Mouse (Mus musculus): ENCODE measurements around the gene Hnrnpu. TPM values are rescaled to one million over a fixed set of nuclear protein-coding genes. Genes with fewer than 3 reads are reported as not detected.
"Not testable (repeated sequence)": the region's sequence is repeated elsewhere in the genome, so short reads cannot be mapped to it uniquely, and the experiment has no call there.

Hnrnpu gene
- polyA plus RNA-seq, 1 experiment from 2014 or later: 842 TPM

DNA sequence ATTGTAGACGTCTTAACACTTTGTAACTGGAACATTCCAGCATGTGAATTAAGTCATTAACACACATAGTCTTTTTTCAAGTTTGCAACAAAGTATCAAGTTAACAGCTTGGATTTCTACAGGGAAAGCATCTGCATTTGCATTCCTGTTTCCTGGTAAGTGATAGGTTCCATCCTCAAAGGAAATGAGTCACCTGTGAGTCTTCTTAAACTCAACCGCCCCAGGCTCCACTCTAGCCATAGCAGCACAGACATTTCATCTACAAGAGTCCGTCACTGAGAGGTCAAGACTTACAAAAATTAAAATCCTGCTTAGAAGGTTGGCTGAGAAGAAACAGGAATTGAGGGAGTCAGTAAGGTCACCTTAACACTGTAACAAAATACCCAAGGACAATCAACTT lies 45.9 kb downstream of the Hnrnpu start:
- ATAC-seq (ENCODE audit: insufficient number of reproducible peaks, low FRiP score, low TSS enrichment, low read depth) (no peak), DNase-seq (ENCODE audit: low spot score) (no peak)
- Histone ChIP-seq H3K36me3 (ENCODE audit: control insufficient read depth, insufficient read depth, low read length) (no peaks in the 10 kb centered on the region), H3K4me3 (ENCODE audit: low read depth, low read length) (no peak overlapping the region), H3K27ac (replicated peaks; ENCODE audit: low read depth, low read length) (no peak overlapping the region), H3K9me3 (ENCODE audit: control insufficient read depth, low read length) (no peaks in the 10 kb centered on the region), H3K9ac (ENCODE audit: low read length) (no peak overlapping the region), H3K27me3 (ENCODE audit: control insufficient read depth, insufficient read depth, low read length) (no peaks in the 10 kb centered on the region), H3K4me2 (ENCODE audit: low read depth, severe bottlenecking) (no peak overlapping the region), H3K4me1 (ENCODE audit: control insufficient read depth, insufficient read depth, low read length) (no peaks in the 10 kb centered on the region)
- 77% methylated on average over 3 of the region's 3 CpGs for WGBS

GRCm38 (mm10) chr1:178287601-178288176 lies 49.9 kb downstream of the Hnrnpu start:
- no peak for ATAC-seq (ENCODE audit: insufficient number of reproducible peaks, low FRiP score, low TSS enrichment, low read depth)
- 63% methylated on average over 8 of the region's 8 CpGs for WGBS

GRCm38 (mm10) chr1:178283946-178284720 lies 53.5 kb downstream of the Hnrnpu start:
- 68% methylated on average over 2 of the region's 2 CpGs for WGBS
- no peak overlapping the region for H3K4me3 ChIP-seq (ENCODE audit: low read depth, low read length)
- H3K4me2 ChIP-seq (ENCODE audit: low read depth, severe bottlenecking): no peak overlapping the region
- no peaks in the 10 kb centered on the region for H3K27me3 ChIP-seq (ENCODE audit: control insufficient read depth, insufficient read depth, low read length)
- H3K9me3 ChIP-seq (ENCODE audit: control insufficient read depth, low read length): no peaks in the 10 kb centered on the region
- DNase-seq (ENCODE audit: low spot score): no peak
- no peak overlapping the region for H3K27ac ChIP-seq (replicated peaks; ENCODE audit: low read depth, low read length)
- no peak for ATAC-seq (ENCODE audit: insufficient number of reproducible peaks, low FRiP score, low TSS enrichment, low read depth)
- no peaks in the 10 kb centered on the region for H3K4me1 ChIP-seq (ENCODE audit: control insufficient read depth, insufficient read depth, low read length)
- H3K9ac ChIP-seq (ENCODE audit: low read length): no peak overlapping the region
- H3K36me3 ChIP-seq (ENCODE audit: control insufficient read depth, insufficient read depth, low read length): no peaks in the 10 kb centered on the region

More at GRCm38 (mm10) chr1:178287601-178288176, 49.9 kb downstream of the Hnrnpu start:
- no peak for DNase-seq (ENCODE audit: low spot score)
- no peaks in the 10 kb centered on the region for H3K4me1 ChIP-seq (ENCODE audit: control insufficient read depth, insufficient read depth, low read length)
- no peak overlapping the region for H3K4me2 ChIP-seq (ENCODE audit: low read depth, severe bottlenecking)
- no peak overlapping the region for H3K4me3 ChIP-seq (ENCODE audit: low read depth, low read length)
- no peak overlapping the region for H3K9ac ChIP-seq (ENCODE audit: low read length)
- no peaks in the 10 kb centered on the region for H3K9me3 ChIP-seq (ENCODE audit: control insufficient read depth, low read length)
- H3K27ac ChIP-seq (replicated peaks; ENCODE audit: low read depth, low read length): no peak overlapping the region
- H3K27me3 ChIP-seq (ENCODE audit: control insufficient read depth, insufficient read depth, low read length): no peaks in the 10 kb centered on the region
- H3K36me3 ChIP-seq (ENCODE audit: control insufficient read depth, insufficient read depth, low read length): no peaks in the 10 kb centered on the region

GRCm38 (mm10) chr1:178283314-178283713 lies 54.3 kb downstream of the Hnrnpu start:
- H3K4me3 ChIP-seq (ENCODE audit: low read depth, low read length); H3K9me3 ChIP-seq (ENCODE audit: control insufficient read depth, low read length); H3K9ac ChIP-seq (ENCODE audit: low read length); H3K4me2 ChIP-seq (ENCODE audit: low read depth, severe bottlenecking); H3K36me3 ChIP-seq (ENCODE audit: control insufficient read depth, insufficient read depth, low read length); H3K27ac ChIP-seq (replicated peaks; ENCODE audit: low read depth, low read length); H3K4me1 ChIP-seq (ENCODE audit: control insufficient read depth, insufficient read depth, low read length); H3K27me3 ChIP-seq (ENCODE audit: control insufficient read depth, insufficient read depth, low read length); DNase-seq (ENCODE audit: low spot score); ATAC-seq (ENCODE audit: insufficient number of reproducible peaks, low FRiP score, low TSS enrichment, low read depth): not testable (repeated sequence)
- 87% methylated on average over 3 of the region's 3 CpGs for WGBS

DNA sequence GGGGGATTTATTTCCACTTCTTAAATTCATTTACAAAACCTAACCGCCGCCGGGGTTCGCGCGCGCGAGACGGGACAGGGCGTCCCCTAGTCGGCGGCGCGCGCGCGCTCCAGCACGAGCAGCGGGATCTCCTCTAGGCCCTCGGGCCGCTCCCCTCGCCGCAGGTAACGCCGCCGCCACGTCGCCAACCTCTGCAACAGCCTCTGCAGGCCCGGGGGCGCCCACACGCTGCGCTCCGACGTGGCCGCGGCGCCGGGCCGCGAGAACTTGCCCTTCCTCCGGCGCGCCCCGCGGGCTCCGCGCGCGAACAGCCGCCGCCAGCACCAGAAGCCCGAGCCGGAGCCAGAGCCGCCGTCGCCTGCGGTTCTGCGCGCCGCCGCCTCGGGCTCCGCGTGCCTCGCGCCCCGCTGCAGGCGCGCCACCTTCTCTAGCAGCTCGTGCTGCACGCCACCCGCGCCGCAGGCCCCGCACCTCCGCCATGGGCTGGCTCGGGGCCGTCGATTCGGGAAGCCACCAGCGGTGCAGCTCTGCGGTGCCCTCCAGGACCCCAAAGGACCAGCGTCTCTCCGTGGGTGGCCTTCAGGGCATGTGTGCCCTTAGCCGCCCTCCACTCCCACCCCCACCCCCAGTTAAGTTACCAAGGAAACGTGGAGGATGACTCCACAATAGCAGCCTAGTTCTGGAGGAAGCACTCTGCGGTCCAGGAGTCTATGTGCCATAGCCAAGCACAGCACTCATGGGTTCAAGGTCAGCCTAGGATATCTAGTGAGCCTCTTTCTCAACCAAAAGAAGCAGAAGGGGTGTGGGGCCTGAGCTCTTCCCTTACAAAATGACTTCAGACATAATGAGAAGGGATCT lies 61.3 kb downstream of the Hnrnpu start:
- DNase-seq (ENCODE audit: low spot score) (peak; percentile 72), ATAC-seq (ENCODE audit: insufficient number of reproducible peaks, low FRiP score, low TSS enrichment, low read depth) (peak; percentile 85)
- Histone ChIP-seq H3K4me1 (ENCODE audit: control insufficient read depth, insufficient read depth, low read length) (no peaks in the 10 kb centered on the region), H3K9ac (ENCODE audit: low read length) (peak overlapping the region; percentile 83), H3K9me3 (ENCODE audit: control insufficient read depth, low read length) (no peaks in the 10 kb centered on the region), H3K27ac (replicated peaks; ENCODE audit: low read depth, low read length) (no peak overlapping the region), H3K4me2 (ENCODE audit: low read depth, severe bottlenecking) (peak overlapping the region; percentile 78), H3K4me3 (ENCODE audit: low read depth, low read length) (peak overlapping the region; percentile 47), H3K27me3 (ENCODE audit: control insufficient read depth, insufficient read depth, low read length) (no peaks in the 10 kb centered on the region), H3K36me3 (ENCODE audit: control insufficient read depth, insufficient read depth, low read length) (no peaks in the 10 kb centered on the region)
- WGBS: 1% methylated on average over 73 of the region's 87 CpGs

DNA sequence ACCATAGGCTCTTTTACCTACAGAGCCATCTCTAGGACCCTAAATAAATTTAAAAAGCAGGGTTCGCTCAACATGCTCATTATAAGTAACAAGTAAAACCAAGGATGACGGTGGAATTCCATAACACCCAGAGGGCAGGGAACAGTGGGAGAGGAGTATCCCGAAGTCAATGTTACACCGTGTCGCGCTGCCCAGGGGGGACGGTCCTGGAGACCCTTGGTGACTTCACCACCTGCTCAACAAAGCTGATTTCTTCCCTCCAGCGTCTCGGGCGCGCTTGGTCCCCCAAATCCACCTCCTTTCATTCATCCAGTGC lies 61.9 kb downstream of the Hnrnpu start:
- Histone ChIP-seq H3K4me3 (ENCODE audit: low read depth, low read length) (peak overlapping the region; percentile 47), H3K27me3 (ENCODE audit: control insufficient read depth, insufficient read depth, low read length) (no peaks in the 10 kb centered on the region), H3K4me2 (ENCODE audit: low read depth, severe bottlenecking) (peak overlapping the region; percentile 78), H3K36me3 (ENCODE audit: control insufficient read depth, insufficient read depth, low read length) (no peaks in the 10 kb centered on the region), H3K27ac (replicated peaks; ENCODE audit: low read depth, low read length) (no peak overlapping the region), H3K4me1 (ENCODE audit: control insufficient read depth, insufficient read depth, low read length) (no peaks in the 10 kb centered on the region), H3K9ac (ENCODE audit: low read length) (peak overlapping the region; percentile 83), H3K9me3 (ENCODE audit: control insufficient read depth, low read length) (no peaks in the 10 kb centered on the region)
- 3% methylated on average over 11 of the region's 11 CpGs for WGBS
- peak; percentile 58; the same call in 1 of the 2 replicates for ATAC-seq (ENCODE audit: insufficient number of reproducible peaks, low FRiP score, low TSS enrichment, low read depth)
- DNase-seq (ENCODE audit: low spot score): peak; percentile 82

- peak overlapping the region; percentile 47; the same call in 1 of the 2 replicates for H3K4me3 ChIP-seq (ENCODE audit: low read depth, low read length)
- H3K36me3 ChIP-seq (ENCODE audit: control insufficient read depth, insufficient read depth, low read length): no peaks in the 10 kb centered on the region
- H3K9me3 ChIP-seq (ENCODE audit: control insufficient read depth, low read length): no peaks in the 10 kb centered on the region
- no peak for ATAC-seq (ENCODE audit: insufficient number of reproducible peaks, low FRiP score, low TSS enrichment, low read depth)
- H3K27ac ChIP-seq (replicated peaks; ENCODE audit: low read depth, low read length): no peak overlapping the region
- no peaks in the 10 kb centered on the region for H3K4me1 ChIP-seq (ENCODE audit: control insufficient read depth, insufficient read depth, low read length)
- no peak for DNase-seq (ENCODE audit: low spot score)
- WGBS: 12% methylated on average over 9 of the region's 9 CpGs
- no peaks in the 10 kb centered on the region for H3K27me3 ChIP-seq (ENCODE audit: control insufficient read depth, insufficient read depth, low read length)
- peak overlapping the region; percentile 78 for H3K4me2 ChIP-seq (ENCODE audit: low read depth, severe bottlenecking)
- no peak overlapping the region for H3K9ac ChIP-seq (ENCODE audit: low read length)
Observed at GRCm38 (mm10) chr1:178275174-178275730, 62.3 kb downstream of the Hnrnpu start.

All from limb, embryonic 11.5 days (tissue).